Mouse (Mus musculus) gastrocnemius, postnatal 4 days (tissue): ENCODE data around the gene Tmem69. TPM values are rescaled to one million over a fixed set of nuclear protein-coding genes. Genes with fewer than 3 reads are reported as not detected.

ENCODE experiments used
- total RNA-seq, 2 experiments: library from RNA; stranded (reverse); gene quantifications; 2 replicates each; pipeline ENCODE4 v1.2.3; 2021

The Tmem69 gene
- total RNA-seq, 2 experiments from 2014 or later, result 12.1 to 15.0 TPM

Other genes with a start within 250 kb of the Tmem69 start
- gene Mast2, start 91.8 kb downstream of the Tmem69 start, total RNA-seq, result 10 to 100 TPM; 72.7 to 80.9 TPM
- 10 to 100 TPM; 14.5 to 18.4 TPM for gene Ipp, start 48.4 kb downstream of the Tmem69 start, total RNA-seq
- gene Gpbp1l1, start 1.7 kb upstream of the Tmem69 start, total RNA-seq, result 10 to 100 TPM; 37.9 to 47.8 TPM
- 1 to 10 TPM; 4.1 to 4.6 TPM for gene Ccdc17, start 40.7 kb upstream of the Tmem69 start, total RNA-seq
- gene Nasp, start 72.0 kb upstream of the Tmem69 start, total RNA-seq, result 10 to 100 TPM; 43.8 to 55.2 TPM
- 100 to 1,000 TPM; 452 to 457 TPM for gene Akr1a1, start 95.7 kb upstream of the Tmem69 start, total RNA-seq
- 100 to 1,000 TPM; 246 to 251 TPM for gene Prdx1, start 129.6 kb upstream of the Tmem69 start, total RNA-seq
- 10 to 100 TPM; 18.2 to 20.5 TPM for gene Mmachc, start 152.5 kb upstream of the Tmem69 start, total RNA-seq
- gene Ccdc163, start 152.6 kb upstream of the Tmem69 start, total RNA-seq, result 1 to 10 TPM; 6.6 to 7.5 TPM
- 1 to 10 TPM; 3.8 to 4.0 TPM for gene Tesk2, start 165.0 kb upstream of the Tmem69 start, total RNA-seq